Mouse (Mus musculus): Measurements from ENCODE around the gene Ptgfrn.

The Ptgfrn gene

DNA sequence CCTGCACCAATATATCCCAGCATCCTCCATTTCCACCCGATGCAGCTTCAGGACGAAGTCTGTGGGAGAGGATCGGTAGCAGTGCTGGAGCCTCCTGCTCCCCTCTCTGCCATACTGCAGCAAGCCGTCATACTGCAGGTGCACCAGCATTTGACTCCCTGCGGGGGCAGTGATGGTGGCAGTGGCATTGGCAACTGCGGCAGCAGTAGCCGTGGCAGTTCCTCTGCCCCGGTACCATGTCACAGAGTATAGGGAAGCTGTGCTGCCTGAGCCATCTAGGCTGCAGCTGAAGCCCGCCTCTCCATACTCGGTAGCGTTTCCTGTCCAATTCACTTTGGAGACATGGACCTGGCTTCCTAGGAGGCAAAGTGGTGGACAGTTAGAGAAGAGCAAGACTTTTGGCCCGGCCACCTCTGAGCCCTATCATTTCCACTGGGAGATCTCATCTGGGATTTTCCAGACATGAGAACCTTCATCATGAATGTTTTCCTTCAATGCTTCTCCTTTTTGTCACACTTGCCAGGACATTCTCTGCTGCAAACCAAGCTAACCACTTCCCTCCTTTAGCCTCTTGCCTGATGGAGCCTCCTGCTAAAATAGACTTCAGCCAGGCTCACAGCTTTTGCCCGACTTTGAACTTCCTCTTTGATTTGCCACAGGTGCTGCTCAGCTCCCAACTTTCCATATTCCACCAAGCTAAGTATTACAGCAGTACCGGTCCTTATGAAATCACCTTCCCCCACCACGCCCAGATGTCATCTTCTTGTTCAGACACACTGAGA is 106.3 kb downstream of the Ptgfrn start:
- DNase-seq (ENCODE audit: low read depth, low spot score), result no peak

DNA sequence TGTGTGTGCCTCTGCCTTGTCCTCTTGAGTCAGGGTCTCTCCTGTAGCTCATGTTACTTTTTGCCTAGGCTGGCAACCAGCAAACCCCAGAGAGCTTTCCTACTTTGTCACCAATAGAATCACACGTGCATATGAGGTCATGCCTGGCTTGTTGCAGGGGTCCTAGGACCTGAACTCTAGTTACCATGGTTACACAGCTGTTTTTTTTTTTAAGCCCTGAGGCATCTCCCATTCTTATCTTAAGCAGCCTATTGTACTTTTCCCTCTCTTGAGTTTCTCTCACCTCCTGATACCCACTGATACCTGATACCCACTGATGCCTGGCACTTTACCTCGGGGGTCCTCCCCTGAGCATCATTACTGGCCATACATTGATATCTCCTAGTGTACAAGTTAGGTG is 110.3 kb downstream of the Ptgfrn start:
- no peak for DNase-seq (ENCODE audit: low read depth, low spot score)

DNA sequence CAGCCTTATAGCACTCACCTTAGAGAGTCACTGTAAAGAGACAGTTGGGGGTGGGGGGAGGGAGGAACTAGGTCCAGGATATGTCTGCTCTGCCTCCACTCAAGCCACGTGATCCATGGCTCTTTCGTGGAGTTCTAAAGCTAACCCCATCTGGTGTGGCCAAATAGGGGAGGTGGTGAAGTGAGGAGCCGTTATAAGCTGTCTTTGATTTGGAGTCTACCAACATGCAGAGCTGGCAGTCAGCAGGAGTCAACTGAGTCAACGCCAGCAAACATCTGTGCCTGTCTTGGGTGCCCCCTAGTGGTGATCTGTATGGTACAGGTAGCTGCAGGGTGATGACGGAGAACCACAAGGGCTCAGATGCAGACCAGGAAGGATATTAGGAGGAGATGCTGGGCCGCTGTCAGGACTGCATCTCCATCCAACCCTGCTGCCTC is 111.2 kb downstream of the Ptgfrn start:
- DNase-seq (ENCODE audit: low read depth, low spot score), result peak; percentile 63

DNA sequence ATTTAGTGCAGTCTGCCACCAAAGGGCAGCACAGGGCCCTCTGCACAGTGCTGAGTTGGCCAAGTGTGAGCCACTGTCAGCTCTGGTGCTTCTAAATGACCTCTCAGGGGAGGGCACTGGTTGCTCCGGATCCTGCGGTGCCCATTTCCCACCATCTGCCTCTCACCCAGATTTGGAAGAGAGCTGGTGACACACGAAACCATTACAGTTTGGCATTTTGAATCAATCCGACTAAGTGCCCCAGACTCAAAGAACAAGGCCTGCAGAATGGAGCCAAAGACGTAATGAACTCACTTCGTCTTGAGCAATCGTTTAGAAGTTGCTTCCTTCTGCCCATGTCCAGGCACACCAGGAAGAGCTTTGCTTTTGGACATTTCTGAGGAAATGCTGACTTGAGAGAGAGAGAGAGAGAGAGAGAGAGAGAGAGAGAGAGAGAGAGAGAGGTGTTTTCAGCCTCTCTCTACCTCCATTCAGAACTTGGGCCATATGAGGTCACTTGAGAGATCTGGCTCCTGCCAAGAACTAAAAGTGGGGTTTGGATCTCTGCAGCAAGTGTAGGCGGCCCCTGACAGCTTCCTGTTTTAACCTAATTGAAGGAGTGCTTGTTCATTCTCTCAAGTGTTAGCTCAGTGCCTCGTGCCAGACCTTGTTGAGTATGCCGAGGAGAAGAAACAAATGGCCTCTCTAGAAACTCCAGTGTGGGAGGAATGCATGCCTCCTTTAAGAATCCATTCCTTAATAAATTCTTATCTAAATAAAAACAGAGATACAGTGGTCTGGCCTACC is 112.1 kb downstream of the Ptgfrn start:
- no peak for DNase-seq (ENCODE audit: low read depth, low spot score)

DNA sequence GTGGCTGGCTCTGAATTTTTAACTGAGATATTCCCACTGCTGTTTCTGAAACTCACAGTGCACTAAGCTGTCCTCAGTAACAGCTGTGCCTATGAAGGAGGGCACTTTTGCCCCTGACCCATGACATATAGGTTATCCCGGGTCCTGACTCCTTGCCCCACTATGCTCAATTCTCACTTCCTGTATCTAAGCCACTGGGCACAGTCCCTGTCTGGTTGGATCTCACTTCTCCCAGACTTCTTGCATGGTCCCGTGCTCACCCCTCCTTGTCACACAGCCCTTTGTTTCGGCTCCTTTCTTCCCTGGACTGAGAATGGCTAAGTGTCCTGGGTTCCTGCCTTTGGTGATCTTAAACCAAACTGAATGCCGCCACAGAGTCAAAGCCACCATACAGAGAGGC is 115.8 kb downstream of the Ptgfrn start:
- no peak for DNase-seq (ENCODE audit: low read depth, low spot score)

DNA sequence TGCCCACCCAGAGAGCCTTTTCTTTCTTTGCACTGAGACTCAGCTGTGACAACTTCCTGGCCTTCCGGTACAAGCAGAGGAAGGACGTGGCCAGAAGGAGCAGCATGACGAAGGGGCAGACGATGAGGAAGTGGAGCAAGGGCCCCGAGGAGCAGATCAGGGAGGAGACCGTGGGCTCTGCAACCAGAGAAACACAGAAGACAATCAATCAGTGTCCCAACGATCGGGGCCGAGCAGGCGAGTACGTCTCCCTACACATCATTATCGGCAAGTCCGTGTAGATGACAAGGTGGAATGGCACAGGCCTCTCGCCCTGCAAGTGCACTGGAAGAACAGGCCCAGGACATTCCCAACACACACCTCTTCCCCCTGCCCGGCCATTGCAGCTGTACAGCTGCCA is 116.4 kb downstream of the Ptgfrn start:
- no peak for DNase-seq (ENCODE audit: low read depth, low spot score)

DNA sequence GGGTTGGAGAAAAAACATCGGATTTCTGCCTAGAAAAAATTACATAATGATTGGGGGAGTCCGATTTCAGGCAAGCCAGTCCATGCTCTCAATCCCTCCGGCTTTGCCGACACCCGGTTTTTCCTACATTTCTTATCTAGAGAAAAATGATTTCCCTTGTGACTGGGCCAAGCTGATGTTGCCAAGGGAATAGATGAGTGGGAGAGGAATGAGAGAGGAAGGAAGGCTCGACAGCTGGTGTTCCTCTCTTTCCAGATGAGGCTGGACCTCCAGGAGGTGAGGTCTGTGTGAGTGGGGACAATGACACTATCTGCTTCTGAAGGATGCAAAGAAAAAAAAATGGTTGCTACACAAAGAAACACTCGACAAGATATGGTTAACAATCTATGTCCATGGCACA is 116.9 kb downstream of the Ptgfrn start:
- DNase-seq (ENCODE audit: low read depth, low spot score), result no peak

All from WW6 (cell line).